Mouse (Mus musculus) cerebellum, postnatal 10 days (tissue): ENCODE results near the gene Slfn2.

Source experiments
- DNase-seq, 2 experiments: peaks; one replicate each; pipeline ENCODE4 v3.0.0; 2021; ENCODE audit warnings: mixed read lengths in 2 of 2

The Slfn2 gene

GRCm38 (mm10) chr11:83077714-83078422 lies 13.0 kb downstream of the Slfn2 start:
- no peak for DNase-seq

- DNase-seq = no peak
Observed at GRCm38 (mm10) chr11:83078423-83079140, 13.7 kb downstream of the Slfn2 start.

GRCm38 (mm10) chr11:83079487-83080199 lies 14.7 kb downstream of the Slfn2 start:
- no peak for DNase-seq

GRCm38 (mm10) chr11:83082741-83083473 lies 18.0 kb downstream of the Slfn2 start:
- no peak for DNase-seq

GRCm38 (mm10) chr11:83084161-83084560 lies 19.2 kb downstream of the Slfn2 start:
- DNase-seq = no peak

GRCm38 (mm10) chr11:83084761-83085160 lies 19.8 kb downstream of the Slfn2 start:
- DNase-seq = no peak

- peak; percentile 42 to 51 for DNase-seq
Observed at GRCm38 (mm10) chr11:83115138-83115537, 50.2 kb downstream of the Slfn2 start.

- no peak for DNase-seq
Observed at GRCm38 (mm10) chr11:83116597-83117227, 51.8 kb downstream of the Slfn2 start, which contains the start of gene Slfn1. Gene Slfn1 (plus strand): TSS chr11:83116849.

- no peak for DNase-seq
Observed at GRCm38 (mm10) chr11:83118056-83118455, 53.1 kb downstream of the Slfn2 start.
